ENCODE assay signal across 34 mouse cellular contexts in genomic region chr12:12307245-12307644, GRCm38 (mm10). TPM values are rescaled to one million over a fixed set of nuclear protein-coding genes. Genes with fewer than 3 reads are reported as not detected.
DNase-seq lines count a peak whose midpoint lies in the region; ATAC-seq lines count a peak whose summit lies in the region.
"Had no signal": no experiment of that assay in that cellular context is flagged by ENCODE, and none has a peak within 500 bp of the region (broad histone marks: within the 10 kb centered on the region; RNA-seq: fewer than 3 reads in every experiment).

No protein-coding gene starts in this region.

- peaks cover 15% of the 10 kb centered on the region for H3K36me3 ChIP-seq in heart, embryonic 14.5 days (ENCODE audit: control insufficient read depth, insufficient read depth, low read length)
- H3K36me3 ChIP-seq: embryonic facial prominence, embryonic 10.5 days; liver, embryonic 12.5 days; midbrain, embryonic 12.5 days; stomach, embryonic 15.5 days had no signal

- peak; percentile 65 for ATAC-seq in frontal cortex, adult (ENCODE audit: low TSS enrichment)
- ATAC-seq in heart, embryonic 14.5 days (ENCODE audit: insufficient number of reproducible peaks, insufficient read depth, low FRiP score, low read depth), result no peak
- ATAC-seq: activated CD4-positive, CD25-positive, alpha-beta regulatory T cell, adult 4 months; forebrain, embryonic 13.5 days; intestine, embryonic 16.5 days; liver, embryonic 12.5 days; liver, postnatal 0 days had no signal

- H3K4me2 ChIP-seq in heart, embryonic 14.5 days (ENCODE audit: low read length), result no peak overlapping the region
- H3K4me2 ChIP-seq: embryonic facial prominence, embryonic 15.5 days; forebrain, embryonic 13.5 days; hindbrain, embryonic 13.5 days; liver, embryonic 12.5 days; midbrain, embryonic 12.5 days; neural tube, embryonic 13.5 days; stomach, embryonic 15.5 days had no signal

- no peaks in the 10 kb centered on the region for H3K27me3 ChIP-seq in heart, embryonic 14.5 days (ENCODE audit: control insufficient read depth, insufficient read depth, low read length)
- H3K27me3 ChIP-seq: CH12.LX; embryonic facial prominence, embryonic 15.5 days; forebrain, embryonic 13.5 days; hindbrain, embryonic 13.5 days; liver, embryonic 12.5 days; midbrain, embryonic 12.5 days; neural tube, embryonic 13.5 days; stomach, embryonic 15.5 days had no signal

- no peaks in the 10 kb centered on the region for H3K9me3 ChIP-seq in heart, embryonic 14.5 days (ENCODE audit: control insufficient read depth, low read length)
- H3K9me3 ChIP-seq: embryonic facial prominence, embryonic 10.5 days; embryonic facial prominence, embryonic 15.5 days; forebrain, embryonic 13.5 days; hindbrain, embryonic 13.5 days; liver, embryonic 12.5 days; megakaryocyte, embryonic 14.5 days; midbrain, embryonic 12.5 days; neural tube, embryonic 13.5 days; stomach, embryonic 15.5 days had no signal

- DNase-seq in frontal cortex, postnatal 36 days (ENCODE audit: low spot score in 2 of 2), result no peak
- DNase-seq in heart, adult 8-10 months (ENCODE audit: low spot score), result no peak
- DNase-seq in left cerebral cortex, adult 18-20 months (ENCODE audit: low spot score in 2 of 2), result peak; percentile 32 to 54
- no peak for DNase-seq in left cerebral cortex, adult 11 months (ENCODE audit: low spot score)
- DNase-seq in ovary, postnatal 36 days (ENCODE audit: low spot score), result no peak
- DNase-seq: adrenal gland, adult 2 months; adrenal gland, postnatal 36 days; cerebellum, adult 2 months; cerebellum, postnatal 14 days; gastrocnemius, postnatal 25 days; heart, postnatal 36 days; kidney, adult 8-10 months; kidney, postnatal 4 days; layer of hippocampus, adult 9-11 months; left cerebral cortex, postnatal 4 days; liver, postnatal 0 days; lung, postnatal 4 days; right cerebral cortex, postnatal 14 days had no signal

- H3K4me1 ChIP-seq in heart, embryonic 14.5 days (ENCODE audit: control insufficient read depth in 2 of 2, insufficient read depth in 2 of 2, low read length in 2 of 2), result peaks cover 24% of the 10 kb centered on the region in 2 experiments
- H3K4me1 ChIP-seq: embryonic facial prominence, embryonic 10.5 days; embryonic facial prominence, embryonic 15.5 days; forebrain, embryonic 13.5 days; hindbrain, embryonic 13.5 days; midbrain, embryonic 12.5 days; neural tube, embryonic 13.5 days; stomach, embryonic 15.5 days had no signal

- H3K9ac ChIP-seq in heart, embryonic 14.5 days (ENCODE audit: low read length), result no peak overlapping the region
- H3K9ac ChIP-seq: embryonic facial prominence, embryonic 15.5 days; forebrain, embryonic 13.5 days; hindbrain, embryonic 13.5 days; liver, embryonic 12.5 days; liver, postnatal 0 days; midbrain, embryonic 12.5 days; neural tube, embryonic 13.5 days; stomach, embryonic 15.5 days had no signal

- H3K4me3 ChIP-seq in heart, embryonic 14.5 days (ENCODE audit: control insufficient read depth in 1 of 2, insufficient read depth in 1 of 2, low read depth in 1 of 2, low read length in 2 of 2), result no peak overlapping the region
- H3K4me3 ChIP-seq: embryonic facial prominence, embryonic 10.5 days; embryonic facial prominence, embryonic 15.5 days; forebrain, embryonic 13.5 days; hindbrain, embryonic 13.5 days; liver, embryonic 12.5 days; megakaryocyte, embryonic 14.5 days; midbrain, embryonic 12.5 days; neural tube, embryonic 13.5 days; stomach, embryonic 15.5 days had no signal

- peak overlapping the region; percentile 25 to 42; a peak in 1 of 4 replicates for H3K27ac ChIP-seq in heart, embryonic 14.5 days (replicated peaks in 1 of 2; ENCODE audit: control insufficient read depth in 1 of 2, insufficient read depth in 1 of 2, low read depth in 2 of 2, low read length in 2 of 2)
- H3K27ac ChIP-seq: embryonic facial prominence, embryonic 10.5 days; embryonic facial prominence, embryonic 15.5 days; forebrain, embryonic 13.5 days; hindbrain, embryonic 13.5 days; kidney, postnatal 0 days; liver, embryonic 12.5 days; midbrain, embryonic 12.5 days; neural tube, embryonic 13.5 days; stomach, embryonic 15.5 days had no signal

- 69% methylated on average over 8 of the region's 8 CpGs for WGBS in heart, embryonic 14.5 days

RNA-seq across cellular contexts. Expression of gene Fam49a, which starts 45.3 kb away (rescaled TPM):
- polyA plus RNA-seq in heart, embryonic 14.5 days (2014; fragmentation: Nextera tagmentation; extraction: Ambion mirVana), result 37.8 and 40.5 TPM in 2 replicates
- 1 to 10 TPM; 6.3 to 8.3 (median 6.8) TPM for total RNA-seq in heart, adult 8-10 months (2022)
- total RNA-seq in left cerebral cortex, adult 18-20 months (2021), result 100 to 1,000 TPM; 179 TPM
- polyA plus RNA-seq: C2C12 had no signal

Comparison
In these comparisons a context has a peak if more than half of its experiments do, and no peak if none do; other contexts are left out.
1. DNase-seq: peak in left cerebral cortex, adult 18-20 months (2 of 2); none in frontal cortex, postnatal 36 days (0 of 2), heart, adult 8-10 months (single experiment), left cerebral cortex, adult 11 months (single experiment) and ovary, postnatal 36 days (single experiment).
2. RNA of gene Fam49a, which starts 45.3 kb away (total RNA-seq): 179 TPM in left cerebral cortex, adult 18-20 months; 6.3 to 8.3 TPM in heart, adult 8-10 months; every median in the first group is over 10 times any median in the second.